Comparison of ENCODE assay signal across 8 mouse cellular contexts in genomic region chr11:120457370-120457769, GRCm38 (mm10). TPM values are rescaled to one million over a fixed set of nuclear protein-coding genes. Genes with fewer than 3 reads are reported as not detected.
DNase-seq lines count a peak whose midpoint lies in the region; ATAC-seq and TF ChIP-seq lines count a peak whose summit lies in the region.

No protein-coding gene starts in this region.

- peaks cover 31% of the 10 kb centered on the region for H3K36me3 ChIP-seq in embryonic facial prominence, embryonic 15.5 days
- peaks cover 36% of the 10 kb centered on the region for H3K36me3 ChIP-seq in limb, embryonic 12.5 days
- peaks cover 31% of the 10 kb centered on the region for H3K36me3 ChIP-seq in neural tube, embryonic 15.5 days

- peak overlapping the region; percentile 96 for H3K9ac ChIP-seq in embryonic facial prominence, embryonic 15.5 days
- peak overlapping the region; percentile 97 for H3K9ac ChIP-seq in limb, embryonic 12.5 days (replicated peaks)
- peak overlapping the region; percentile 100 for H3K9ac ChIP-seq in neural tube, embryonic 15.5 days (replicated peaks)

- TF ChIP-seq CTCF in layer of hippocampus, adult 2 months (conservative IDR thresholded peaks at IDR 0.05), result no peak

- no peak for ATAC-seq in embryonic facial prominence, embryonic 15.5 days (ENCODE audit: insufficient number of reproducible peaks, low FRiP score, low TSS enrichment, low read depth)
- ATAC-seq in limb, embryonic 12.5 days (ENCODE audit: insufficient number of reproducible peaks, insufficient read depth, low FRiP score, low TSS enrichment, low read depth), result no peak
- ATAC-seq in neural tube, embryonic 15.5 days (ENCODE audit: low FRiP score), result 0 out of 2 replicates have a peak, but pooled peaks have one; percentile 2

- peak overlapping the region; percentile 95 for H3K27ac ChIP-seq in layer of hippocampus, adult 2 months
- peak overlapping the region; percentile 82 for H3K27ac ChIP-seq in embryonic facial prominence, embryonic 15.5 days (replicated peaks)
- peak overlapping the region; percentile 86 for H3K27ac ChIP-seq in limb, embryonic 12.5 days
- H3K27ac ChIP-seq in neural tube, embryonic 15.5 days (replicated peaks), result peak overlapping the region; percentile 87

- peak overlapping the region; percentile 77 for H3K4me3 ChIP-seq in layer of hippocampus, adult 2 months
- peak overlapping the region; percentile 95 for H3K4me3 ChIP-seq in embryonic facial prominence, embryonic 15.5 days (replicated peaks)
- peak overlapping the region; percentile 94 for H3K4me3 ChIP-seq in limb, embryonic 12.5 days (replicated peaks)
- H3K4me3 ChIP-seq in neural tube, embryonic 15.5 days (replicated peaks), result peak overlapping the region; percentile 99

- peak overlapping the region; percentile 75 for H3K4me2 ChIP-seq in embryonic facial prominence, embryonic 15.5 days (replicated peaks)
- peak overlapping the region; percentile 88 for H3K4me2 ChIP-seq in limb, embryonic 12.5 days
- peak overlapping the region; percentile 83 for H3K4me2 ChIP-seq in neural tube, embryonic 15.5 days

- peaks cover 24% of the 10 kb centered on the region for H3K4me1 ChIP-seq in embryonic facial prominence, embryonic 15.5 days
- H3K4me1 ChIP-seq in limb, embryonic 12.5 days (replicated peaks), result peaks cover 15% of the 10 kb centered on the region
- peaks cover 30% of the 10 kb centered on the region for H3K4me1 ChIP-seq in neural tube, embryonic 15.5 days

- 29% methylated on average over 14 of the region's 14 CpGs for WGBS in embryonic facial prominence, embryonic 15.5 days
- 35% methylated on average over 14 of the region's 14 CpGs for WGBS in limb, embryonic 12.5 days
- WGBS in neural tube, embryonic 15.5 days, result 37% methylated on average over 14 of the region's 14 CpGs

- no peak for DNase-seq in layer of hippocampus, adult 2 months (ENCODE audit: low spot score in 2 of 2)
- DNase-seq in layer of hippocampus, postnatal 10 days (ENCODE audit: low spot score in 2 of 2), result no peak
- DNase-seq in ovary, postnatal 36 days (ENCODE audit: low spot score), result no peak
- DNase-seq in cerebellum, adult 8-10 months, result no peak
- DNase-seq in thymus, postnatal 0 days (ENCODE audit: low spot score), result no peak

- no peaks in the 10 kb centered on the region for H3K27me3 ChIP-seq in embryonic facial prominence, embryonic 15.5 days
- no peaks in the 10 kb centered on the region for H3K27me3 ChIP-seq in limb, embryonic 12.5 days
- H3K27me3 ChIP-seq in neural tube, embryonic 15.5 days (replicated peaks), result no peaks in the 10 kb centered on the region

- H3K9me3 ChIP-seq in embryonic facial prominence, embryonic 15.5 days (replicated peaks), result no peaks in the 10 kb centered on the region
- H3K9me3 ChIP-seq in limb, embryonic 12.5 days, result no peaks in the 10 kb centered on the region
- H3K9me3 ChIP-seq in neural tube, embryonic 15.5 days (replicated peaks), result no peaks in the 10 kb centered on the region

RNA-seq across cellular contexts. Expression of gene Oxld1, which starts 0.5 kb away (rescaled TPM):
- 10 to 100 TPM; 17.7 to 19.0 TPM for total RNA-seq in layer of hippocampus, adult 2 months (2021)
- 10 to 100 TPM; 10.4 to 10.5 TPM for total RNA-seq in layer of hippocampus, postnatal 10 days (2021)
- polyA plus RNA-seq in embryonic facial prominence, embryonic 15.5 days (2015; fragmentation: Nextera tagmentation; extraction: Ambion mirVana), result 14.0 and 15.5 TPM in 2 replicates
- 10.4 and 13.2 TPM in 2 replicates for polyA plus RNA-seq in limb, embryonic 12.5 days (2016; fragmentation: Nextera tagmentation; extraction: Ambion mirVana)
- polyA plus RNA-seq in neural tube, embryonic 15.5 days (2015; fragmentation: Nextera tagmentation; extraction: Ambion mirVana), result 12.1 and 12.8 TPM in 2 replicates
- polyA plus RNA-seq in thymus, postnatal 0 days (2015; fragmentation: Nextera tagmentation; extraction: Ambion mirVana), result 15.5 and 18.5 TPM in 2 replicates

RNA-seq across cellular contexts. Expression of gene Ccdc137, which starts 0.5 kb away (rescaled TPM):
- 10 to 100 TPM; 20.0 to 32.3 TPM for total RNA-seq in layer of hippocampus, adult 2 months (2021)
- 10 to 100 TPM; 26.5 to 27.8 TPM for total RNA-seq in layer of hippocampus, postnatal 10 days (2021)
- polyA plus RNA-seq in embryonic facial prominence, embryonic 15.5 days (2015; fragmentation: Nextera tagmentation; extraction: Ambion mirVana), result 32.4 and 38.5 TPM in 2 replicates
- polyA plus RNA-seq in limb, embryonic 12.5 days (2016; fragmentation: Nextera tagmentation; extraction: Ambion mirVana), result 47.8 and 52.4 TPM in 2 replicates
- 24.5 and 26.6 TPM in 2 replicates for polyA plus RNA-seq in neural tube, embryonic 15.5 days (2015; fragmentation: Nextera tagmentation; extraction: Ambion mirVana)
- polyA plus RNA-seq in thymus, postnatal 0 days (2015; fragmentation: Nextera tagmentation; extraction: Ambion mirVana), result 30.0 and 33.3 TPM in 2 replicates

RNA-seq across cellular contexts. Expression of gene Pde6g, which starts 4.1 kb away (rescaled TPM):
- under 1 TPM in 1 of 2 experiments, not detected in 1; 0.44 TPM for total RNA-seq in layer of hippocampus, adult 2 months (2021)
- total RNA-seq in layer of hippocampus, postnatal 10 days (2021), result under 1 TPM; 0.20 to 0.41 TPM
- polyA plus RNA-seq in embryonic facial prominence, embryonic 15.5 days (2015; fragmentation: Nextera tagmentation; extraction: Ambion mirVana), result 0.26 and 0.31 TPM in 2 replicates
- polyA plus RNA-seq in limb, embryonic 12.5 days (2016; fragmentation: Nextera tagmentation; extraction: Ambion mirVana), result 0.20 TPM in 1 of 2 replicates, not detected in the other
- 0.09 and 0.28 TPM in 2 replicates for polyA plus RNA-seq in neural tube, embryonic 15.5 days (2015; fragmentation: Nextera tagmentation; extraction: Ambion mirVana)
- 0.14 TPM in 1 of 2 replicates, not detected in the other for polyA plus RNA-seq in thymus, postnatal 0 days (2015; fragmentation: Nextera tagmentation; extraction: Ambion mirVana)

RNA-seq across cellular contexts. Expression of gene Arl16, which starts 10.0 kb away (rescaled TPM):
- total RNA-seq in layer of hippocampus, adult 2 months (2021), result 10 to 100 TPM; 52.0 to 54.8 TPM
- 10 to 100 TPM; 57.9 to 61.5 TPM for total RNA-seq in layer of hippocampus, postnatal 10 days (2021)
- 57.1 and 57.8 TPM in 2 replicates for polyA plus RNA-seq in embryonic facial prominence, embryonic 15.5 days (2015; fragmentation: Nextera tagmentation; extraction: Ambion mirVana)
- polyA plus RNA-seq in limb, embryonic 12.5 days (2016; fragmentation: Nextera tagmentation; extraction: Ambion mirVana), result 58.5 and 58.9 TPM in 2 replicates
- 68.1 and 76.7 TPM in 2 replicates for polyA plus RNA-seq in neural tube, embryonic 15.5 days (2015; fragmentation: Nextera tagmentation; extraction: Ambion mirVana)
- 34.7 and 36.6 TPM in 2 replicates for polyA plus RNA-seq in thymus, postnatal 0 days (2015; fragmentation: Nextera tagmentation; extraction: Ambion mirVana)

RNA-seq across cellular contexts. Expression of gene Tspan10, which starts 14.9 kb away (rescaled TPM):
- total RNA-seq in layer of hippocampus, adult 2 months (2021), result under 1 TPM in 1 of 2 experiments, not detected in 1; 0.20 TPM
- 10 to 100 TPM in 1 of 2 experiments, not detected in 1; 12.5 TPM for total RNA-seq in layer of hippocampus, postnatal 10 days (2021)
- 1.9 and 2.1 TPM in 2 replicates for polyA plus RNA-seq in embryonic facial prominence, embryonic 15.5 days (2015; fragmentation: Nextera tagmentation; extraction: Ambion mirVana)
- polyA plus RNA-seq in limb, embryonic 12.5 days (2016; fragmentation: Nextera tagmentation; extraction: Ambion mirVana), result not detected in 2 replicates
- not detected in 2 replicates for polyA plus RNA-seq in neural tube, embryonic 15.5 days (2015; fragmentation: Nextera tagmentation; extraction: Ambion mirVana)
- 1.2 TPM in 2 replicates for polyA plus RNA-seq in thymus, postnatal 0 days (2015; fragmentation: Nextera tagmentation; extraction: Ambion mirVana)
